Mouse (Mus musculus): Measurements from ENCODE around the gene Vmp1. TPM values are rescaled to one million over a fixed set of nuclear protein-coding genes. Genes with fewer than 3 reads are reported as not detected.

Gene Vmp1
- polyA plus RNA-seq, 1 experiment from 2014 or later, result 387 TPM

DNA sequence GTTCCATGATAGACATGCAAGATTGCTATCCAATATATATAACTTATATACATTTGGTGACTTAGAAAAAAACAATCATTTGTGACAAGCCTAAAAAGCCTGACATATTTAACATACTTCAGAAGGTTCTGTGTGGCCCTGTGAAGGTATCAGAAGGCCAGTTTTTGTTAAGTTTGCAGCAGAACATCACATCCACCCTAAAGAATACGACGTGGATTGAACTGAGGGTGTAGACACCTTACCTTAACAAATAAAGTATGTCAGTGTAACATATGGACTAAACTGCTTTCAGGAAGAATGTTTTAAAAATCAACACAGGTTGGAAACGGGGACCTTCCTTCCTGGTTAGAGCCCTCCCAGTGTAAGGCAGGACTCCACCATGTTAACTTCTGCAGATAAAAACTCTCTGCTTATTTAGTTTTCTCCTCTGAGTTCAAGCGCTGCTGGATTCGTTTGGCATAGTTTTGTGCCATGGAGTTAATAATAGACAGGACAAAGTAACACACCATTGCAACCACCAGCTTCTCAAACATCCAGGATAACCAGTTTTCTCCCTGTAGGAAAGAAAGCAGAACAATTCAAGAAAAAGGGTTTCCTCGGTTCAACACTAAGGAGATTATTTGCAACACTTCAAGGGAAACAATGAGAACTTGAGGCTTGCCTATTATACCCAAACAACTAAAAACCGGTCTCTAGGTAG, 98.6 kb downstream of the Vmp1 start:
- H3K4me3 ChIP-seq (ENCODE audit: low read depth, low read length), result peak overlapping the region; percentile 53
- H3K4me2 ChIP-seq (replicated peaks; ENCODE audit: low read depth), result peak overlapping the region; percentile 59
- 22% methylated on average over 7 of the region's 7 CpGs for WGBS
- peak overlapping the region; percentile 93 for H3K27ac ChIP-seq (ENCODE audit: low read depth, low read length)
- no peaks in the 10 kb centered on the region for H3K9me3 ChIP-seq (ENCODE audit: control insufficient read depth)
- no peaks in the 10 kb centered on the region for H3K27me3 ChIP-seq (replicated peaks; ENCODE audit: control insufficient read depth, insufficient read depth, low read length)
- TF ChIP-seq CTCF (IDR thresholded peaks at IDR 0.05; ENCODE audit: low read depth), result no peak
- H3K36me3 ChIP-seq (ENCODE audit: control insufficient read depth, insufficient read depth), result no peaks in the 10 kb centered on the region
- no peak for ATAC-seq
- H3K9ac ChIP-seq (ENCODE audit: low read depth, low read length), result peak overlapping the region; percentile 85
- no peaks in the 10 kb centered on the region; the same call in 1 of the 2 replicates for H3K4me1 ChIP-seq (replicated peaks; ENCODE audit: control insufficient read depth, insufficient read depth, low read length)

GRCm38 (mm10) chr11:86583990-86584897, 99.4 kb downstream of the Vmp1 start:
- Histone ChIP-seq H3K9me3 (ENCODE audit: control insufficient read depth) (no peaks in the 10 kb centered on the region), H3K27ac (ENCODE audit: low read depth, low read length) (peak overlapping the region; percentile 93), H3K9ac (ENCODE audit: low read depth, low read length) (peak overlapping the region; percentile 85; the same call in 1 of the 2 replicates), H3K36me3 (ENCODE audit: control insufficient read depth, insufficient read depth) (no peaks in the 10 kb centered on the region), H3K4me2 (replicated peaks; ENCODE audit: low read depth) (peak overlapping the region; percentile 59), H3K4me3 (ENCODE audit: low read depth, low read length) (peak overlapping the region; percentile 53), H3K27me3 (replicated peaks; ENCODE audit: control insufficient read depth, insufficient read depth, low read length) (no peaks in the 10 kb centered on the region), H3K4me1 (replicated peaks; ENCODE audit: control insufficient read depth, insufficient read depth, low read length) (peaks cover 4% of the 10 kb centered on the region; the same call in 1 of the 2 replicates)
- TF ChIP-seq CTCF (IDR thresholded peaks at IDR 0.05; ENCODE audit: low read depth), result no peak
- 46% methylated on average over 14 of the region's 14 CpGs for WGBS
- no peak for ATAC-seq

DNA sequence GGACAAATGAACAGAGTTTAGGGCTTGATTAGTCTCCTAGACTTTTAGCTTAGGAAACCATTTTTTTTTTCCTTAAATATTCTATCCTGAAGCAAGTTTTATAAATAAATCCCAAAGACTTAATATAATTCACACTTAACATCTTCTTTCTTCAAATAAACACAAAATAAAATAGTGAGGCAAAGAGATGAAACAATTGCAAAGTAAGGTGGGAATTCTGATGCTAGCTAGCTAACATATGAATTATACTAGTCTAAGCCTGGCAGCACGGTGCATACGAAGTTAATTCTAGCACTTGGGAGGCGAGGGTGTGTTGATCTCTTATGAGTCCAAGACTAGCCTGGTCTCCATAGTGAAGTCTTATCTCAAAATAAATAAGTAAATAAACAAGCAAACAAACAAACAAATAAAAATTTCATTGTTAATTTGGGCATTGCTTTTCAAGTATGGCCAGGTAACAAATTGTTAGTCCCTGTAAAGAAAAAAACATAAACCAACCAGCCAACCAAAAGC, 100.3 kb downstream of the Vmp1 start:
- Histone ChIP-seq H3K4me2 (replicated peaks; ENCODE audit: low read depth) (peak overlapping the region; percentile 59; the same call in 1 of the 2 replicates), H3K36me3 (ENCODE audit: control insufficient read depth, insufficient read depth) (no peaks in the 10 kb centered on the region), H3K4me3 (ENCODE audit: low read depth, low read length) (no peak overlapping the region), H3K27me3 (replicated peaks; ENCODE audit: control insufficient read depth, insufficient read depth, low read length) (no peaks in the 10 kb centered on the region), H3K9me3 (ENCODE audit: control insufficient read depth) (no peaks in the 10 kb centered on the region), H3K9ac (ENCODE audit: low read depth, low read length) (no peak overlapping the region), H3K4me1 (replicated peaks; ENCODE audit: control insufficient read depth, insufficient read depth, low read length) (peaks cover 7% of the 10 kb centered on the region; the same call in 1 of the 2 replicates), H3K27ac (ENCODE audit: low read depth, low read length) (peak overlapping the region; percentile 11; the same call in 1 of the 2 replicates)
- no peak for ATAC-seq
- WGBS, result 77% methylated on average over 3 of the region's 3 CpGs
- TF ChIP-seq CTCF (IDR thresholded peaks at IDR 0.05; ENCODE audit: low read depth), result no peak

GRCm38 (mm10) chr11:86582543-86583260, 100.9 kb downstream of the Vmp1 start:
- Histone ChIP-seq H3K36me3 (ENCODE audit: control insufficient read depth, insufficient read depth) (no peaks in the 10 kb centered on the region), H3K4me3 (ENCODE audit: low read depth, low read length) (no peak overlapping the region), H3K9me3 (ENCODE audit: control insufficient read depth) (no peaks in the 10 kb centered on the region), H3K27ac (ENCODE audit: low read depth, low read length) (peak overlapping the region; percentile 96), H3K27me3 (replicated peaks; ENCODE audit: control insufficient read depth, insufficient read depth, low read length) (no peaks in the 10 kb centered on the region), H3K4me2 (replicated peaks; ENCODE audit: low read depth) (peak overlapping the region; percentile 13; the same call in 1 of the 2 replicates), H3K9ac (ENCODE audit: low read depth, low read length) (no peak overlapping the region), H3K4me1 (replicated peaks; ENCODE audit: control insufficient read depth, insufficient read depth, low read length) (peaks cover 7% of the 10 kb centered on the region; the same call in 1 of the 2 replicates)
- ATAC-seq, result no peak
- TF ChIP-seq CTCF (IDR thresholded peaks at IDR 0.05; ENCODE audit: low read depth), result no peak
- 82% methylated on average over 7 of the region's 7 CpGs for WGBS

- no peak for ATAC-seq
- Histone ChIP-seq H3K4me3 (ENCODE audit: low read depth, low read length) (no peak overlapping the region), H3K9me3 (ENCODE audit: control insufficient read depth) (no peaks in the 10 kb centered on the region), H3K9ac (ENCODE audit: low read depth, low read length) (no peak overlapping the region), H3K27ac (ENCODE audit: low read depth, low read length) (peak overlapping the region; percentile 96), H3K36me3 (ENCODE audit: control insufficient read depth, insufficient read depth) (no peaks in the 10 kb centered on the region), H3K4me1 (replicated peaks; ENCODE audit: control insufficient read depth, insufficient read depth, low read length) (peaks cover 7% of the 10 kb centered on the region; the same call in 1 of the 2 replicates), H3K4me2 (replicated peaks; ENCODE audit: low read depth) (peak overlapping the region; percentile 40; the same call in 1 of the 2 replicates), H3K27me3 (replicated peaks; ENCODE audit: control insufficient read depth, insufficient read depth, low read length) (no peaks in the 10 kb centered on the region)
- 59% methylated on average over 12 of the region's 12 CpGs for WGBS
- TF ChIP-seq CTCF (IDR thresholded peaks at IDR 0.05; ENCODE audit: low read depth), result no peak
Measured at GRCm38 (mm10) chr11:86581943-86582542, 101.6 kb downstream of the Vmp1 start.
